In genomic region chr3:144570047-144570815, GRCm38 (mm10) we compare ENCODE assay signal across 8 mouse cellular contexts. TPM values are rescaled to one million over a fixed set of nuclear protein-coding genes. Genes with fewer than 3 reads are reported as not detected.
A peak's percentile ranks its signal among the peaks of the same experiment; 100 is the strongest.
DNase-seq lines count a peak whose midpoint lies in the region; ATAC-seq and TF ChIP-seq lines count a peak whose summit lies in the region.

TSS of gene Hs2st1 (minus strand) at chr3:144570181.
TSS of gene Selenof (plus strand) at chr3:144570304.

- no peak for TF ChIP-seq CTCF in lung, adult 2 months (IDR thresholded peaks at IDR 0.05; ENCODE audit: insufficient read depth, low read length)

- H3K27ac ChIP-seq in ES-E14 (ENCODE audit: insufficient read depth, low read depth, low read length, poor library complexity, severe bottlenecking): peak within 1 kb of the TSS; percentile 80
- peak within 1 kb of the TSS; percentile 96 for H3K27ac ChIP-seq in forebrain, embryonic 15.5 days (replicated peaks)

- peaks cover 3 to 7% of the 10 kb centered on the region in 2 experiments; a peak in 2 of 4 replicates for H3K4me1 ChIP-seq in ES-E14 (ENCODE audit: control insufficient read depth in 2 of 2, insufficient read depth in 2 of 2, low read length in 2 of 2, poor library complexity in 1 of 2)
- peaks cover 56% of the 10 kb centered on the region for H3K4me1 ChIP-seq in forebrain, embryonic 15.5 days
- H3K4me1 ChIP-seq in lung, adult 2 months (ENCODE audit: control insufficient read depth, insufficient read depth, low read length): peaks cover 15% of the 10 kb centered on the region

- peak; percentile 99 for DNase-seq in ES-E14 (ENCODE audit: low read depth, low spot score)
- peak; percentile 99 for DNase-seq in cerebellum, adult 11-12 months
- peak; percentile 98 for DNase-seq in heart, postnatal 25 days (ENCODE audit: low spot score)
- DNase-seq in layer of hippocampus, adult 18-20 months (ENCODE audit: low spot score in 2 of 2): peak; percentile 97 to 99
- peak; percentile 92 for DNase-seq in lung, adult 2 months
- DNase-seq in thymus, adult 18-20 months: peak; percentile 97 to 99

- H3K4me2 ChIP-seq in forebrain, embryonic 15.5 days (replicated peaks): peak within 1 kb of the TSS; percentile 82

- intact Hi-C loops in heart, postnatal 25 days (cut with DNase I): loop anchor here (2.0 to 5.0 kb wide), 2 partner anchors 47 to 151 kb away; partner anchors contain the start of gene Sh3glb1

- WGBS in forebrain, embryonic 15.5 days: under 1% methylated on average over 64 of the region's 69 CpGs
- WGBS in lung, adult 2 months: 1% methylated on average over 62 of the region's 69 CpGs

- peak within 1 kb of the TSS; percentile 96 for H3K9ac ChIP-seq in ES-E14 (ENCODE audit: insufficient read depth, low read depth, low read length, poor library complexity, severe bottlenecking)
- peak within 1 kb of the TSS; percentile 94 for H3K9ac ChIP-seq in forebrain, embryonic 15.5 days (replicated peaks)

- peak within 1 kb of the TSS; percentile 92 to 95 for H3K4me3 ChIP-seq in ES-E14 (ENCODE audit: insufficient read depth in 1 of 2, low read depth in 1 of 2, low read length in 2 of 2, poor library complexity in 1 of 2, severe bottlenecking in 1 of 2)
- H3K4me3 ChIP-seq in forebrain, embryonic 15.5 days: peak within 1 kb of the TSS; percentile 77
- peak within 1 kb of the TSS; percentile 76 for H3K4me3 ChIP-seq in lung, adult 2 months (replicated peaks; ENCODE audit: extremely low read depth, low read depth, low read length)

- H3K36me3 ChIP-seq in ES-E14 (ENCODE audit: control insufficient read depth, insufficient read depth, low read length, poor library complexity, severe bottlenecking): peaks cover 4% of the 10 kb centered on the region
- peaks cover 10% of the 10 kb centered on the region; the same call in 1 of the 2 replicates for H3K36me3 ChIP-seq in forebrain, embryonic 15.5 days

- ATAC-seq in forebrain, embryonic 15.5 days (replicated peaks): peak; percentile 98
- ATAC-seq in neutrophil, adult 5-6 weeks (ENCODE audit: extremely low read depth, insufficient number of reproducible peaks, low FRiP score, poor library complexity, severe bottlenecking): peak; percentile 97

- no peaks in the 10 kb centered on the region for H3K9me3 ChIP-seq in ES-E14 (ENCODE audit: control insufficient read depth, insufficient read depth, low read depth, low read length)
- no peaks in the 10 kb centered on the region for H3K9me3 ChIP-seq in forebrain, embryonic 15.5 days

- in situ Hi-C loops in ES-E14 (cut with MboI; ENCODE audit: low sequenced_read_pairs in 2 of 2, unreplicated experiment in 2 of 2): no loop called here

- peak; percentile 93 for TF ChIP-seq POLR2A in lung, adult 2 months (IDR thresholded peaks at IDR 0.05; ENCODE audit: borderline replicate concordance, extremely low read depth, low read depth, low read length)

- H3K27me3 ChIP-seq in forebrain, embryonic 15.5 days: no peaks in the 10 kb centered on the region

TF ChIP-seq in ES-E14, 5 proteins besides CTCF, POLR2A, EP300 and RAD21:
- TF ChIP-seq MAFK (IDR thresholded peaks at IDR 0.05; ENCODE audit: insufficient read depth, low read depth, low read length): no peak
- TF ChIP-seq HCFC1 (IDR thresholded peaks at IDR 0.05; ENCODE audit: borderline replicate concordance, insufficient read depth, low read length): peak; percentile 67; the same call in 1 of the 2 replicates

RNA-seq across cellular contexts. Expression of gene Hs2st1, which starts in this region (rescaled TPM):
- 29.2 and 29.9 TPM in 2 replicates for total RNA-seq in ES-E14 (2012; rRNA removed)
- polyA plus RNA-seq in forebrain, embryonic 15.5 days (2015; fragmentation: Nextera tagmentation; extraction: Ambion mirVana): 19.7 and 21.5 TPM in 2 replicates
- total RNA-seq in heart, postnatal 25 days (2021): 10 to 100 TPM in 1 of 2 experiments, 1 to 10 TPM in 1; 9.8 to 10.3 TPM
- total RNA-seq in layer of hippocampus, adult 18-20 months (2021): 10 to 100 TPM; 39.6 to 40.0 TPM
- 26.2 and 28.4 TPM in 2 replicates for polyA plus RNA-seq in lung, adult 2 months (2012; rRNA removed)
- 6.8 and 7.0 TPM in 2 replicates for total RNA-seq in neutrophil, adult 5-6 weeks (2017)

RNA-seq across cellular contexts. Expression of gene Selenof, which starts in this region (rescaled TPM):
- 513 and 583 TPM in 2 replicates for total RNA-seq in ES-E14 (2012; rRNA removed)
- 528 and 529 TPM in 2 replicates for polyA plus RNA-seq in forebrain, embryonic 15.5 days (2015; fragmentation: Nextera tagmentation; extraction: Ambion mirVana)
- total RNA-seq in heart, postnatal 25 days (2021): 100 to 1,000 TPM; 141 to 147 TPM
- total RNA-seq in layer of hippocampus, adult 18-20 months (2021): 100 to 1,000 TPM; 210 to 219 TPM
- 228 and 245 TPM in 2 replicates for polyA plus RNA-seq in lung, adult 2 months (2012; rRNA removed)
- total RNA-seq in neutrophil, adult 5-6 weeks (2017): 182 and 196 TPM in 2 replicates

Comparison
In these comparisons a context has a peak if more than half of its experiments do, and no peak if none do; other contexts are left out.
1. Peak in every context shown above with its lines: DNase-seq, ATAC-seq, H3K4me3 ChIP-seq and H3K27ac ChIP-seq.